Comparison of ENCODE assay signal across 27 mouse cellular contexts in genomic region chr2:93729585-93729984, GRCm38 (mm10).
DNase-seq lines count a peak whose midpoint lies in the region; ATAC-seq lines count a peak whose summit lies in the region.
"Had no signal": no experiment of that assay in that cellular context is flagged by ENCODE, and none has a peak within 500 bp of the region (broad histone marks: within the 10 kb centered on the region; RNA-seq: fewer than 3 reads in every experiment).

No protein-coding gene starts in this region.

- H3K27ac ChIP-seq in hindbrain, embryonic 15.5 days (replicated peaks): no peak overlapping the region
- H3K27ac ChIP-seq in hindbrain, embryonic 13.5 days: no peak overlapping the region
- peak overlapping the region; percentile 27; the same call in 1 of the 2 replicates for H3K27ac ChIP-seq in limb, embryonic 10.5 days
- H3K27ac ChIP-seq: embryonic facial prominence, embryonic 15.5 days; forebrain, embryonic 12.5 days; heart, embryonic 15.5 days; macrophage had no signal

- peaks cover 8% of the 10 kb centered on the region for H3K36me3 ChIP-seq in hindbrain, embryonic 15.5 days
- peaks cover 42% of the 10 kb centered on the region for H3K36me3 ChIP-seq in hindbrain, embryonic 13.5 days
- peaks cover 12% of the 10 kb centered on the region for H3K36me3 ChIP-seq in limb, embryonic 10.5 days

- 50% methylated on average over 11 of the region's 11 CpGs for WGBS in hindbrain, embryonic 15.5 days
- WGBS in hindbrain, embryonic 13.5 days: 45% methylated on average over 11 of the region's 11 CpGs
- 35% methylated on average over 11 of the region's 11 CpGs for WGBS in limb, embryonic 10.5 days

- H3K9me3 ChIP-seq in hindbrain, embryonic 15.5 days: no peaks in the 10 kb centered on the region
- H3K9me3 ChIP-seq in hindbrain, embryonic 13.5 days: peaks cover 6% of the 10 kb centered on the region; the same call in 1 of the 2 replicates
- H3K9me3 ChIP-seq in limb, embryonic 10.5 days (replicated peaks): no peaks in the 10 kb centered on the region
- H3K9me3 ChIP-seq: embryonic facial prominence, embryonic 15.5 days; forebrain, embryonic 12.5 days; heart, embryonic 15.5 days had no signal

- H3K4me3 ChIP-seq in hindbrain, embryonic 15.5 days: no peak overlapping the region
- no peak overlapping the region for H3K4me3 ChIP-seq in hindbrain, embryonic 13.5 days
- no peak overlapping the region for H3K4me3 ChIP-seq in limb, embryonic 10.5 days
- H3K4me3 ChIP-seq: embryonic facial prominence, embryonic 15.5 days; forebrain, embryonic 12.5 days; heart, embryonic 15.5 days; myocyte had no signal

- H3K4me2 ChIP-seq in hindbrain, embryonic 15.5 days: no peak overlapping the region
- H3K4me2 ChIP-seq in hindbrain, embryonic 13.5 days: no peak overlapping the region
- H3K4me2 ChIP-seq: embryonic facial prominence, embryonic 15.5 days; forebrain, embryonic 12.5 days; heart, embryonic 15.5 days; midbrain, embryonic 11.5 days had no signal

- H3K4me1 ChIP-seq in hindbrain, embryonic 15.5 days (replicated peaks): no peaks in the 10 kb centered on the region
- peaks cover 4% of the 10 kb centered on the region; the same call in 1 of the 2 replicates for H3K4me1 ChIP-seq in hindbrain, embryonic 13.5 days (replicated peaks)
- peaks cover 44% of the 10 kb centered on the region for H3K4me1 ChIP-seq in limb, embryonic 10.5 days
- H3K4me1 ChIP-seq: forebrain, embryonic 12.5 days had no signal

- H3K9ac ChIP-seq in hindbrain, embryonic 15.5 days: no peak overlapping the region
- H3K9ac ChIP-seq in hindbrain, embryonic 13.5 days: no peak overlapping the region
- H3K9ac ChIP-seq: embryonic facial prominence, embryonic 15.5 days; forebrain, embryonic 12.5 days; heart, embryonic 15.5 days had no signal

- H3K27me3 ChIP-seq in hindbrain, embryonic 15.5 days: no peaks in the 10 kb centered on the region
- H3K27me3 ChIP-seq in hindbrain, embryonic 13.5 days: no peaks in the 10 kb centered on the region
- H3K27me3 ChIP-seq in limb, embryonic 10.5 days (ENCODE audit: low read depth, poor library complexity, severe bottlenecking): peaks cover 17% of the 10 kb centered on the region
- H3K27me3 ChIP-seq: CH12.LX; embryonic facial prominence, embryonic 15.5 days; forebrain, embryonic 12.5 days; heart, embryonic 15.5 days had no signal

- ATAC-seq in hindbrain, embryonic 15.5 days (ENCODE audit: low FRiP score, low read depth): peak; percentile 42; the same call in 1 of the 2 replicates
- ATAC-seq in hindbrain, embryonic 13.5 days (ENCODE audit: low FRiP score): no peak
- ATAC-seq in CD4-positive, CD25-positive, alpha-beta regulatory T cell, adult 4 months: no peak
- ATAC-seq in megakaryocyte, adult 5-6 weeks (ENCODE audit: poor library complexity, severe bottlenecking): no peak
- ATAC-seq: activated CD4-positive, CD25-positive, alpha-beta regulatory T cell, adult 4 months; midbrain, embryonic 16.5 days had no signal

- DNase-seq in lung, postnatal 10 days: peak; percentile 37
- no peak for DNase-seq in lung, adult 18-20 months
- DNase-seq in embryo, embryonic 11 days: peak; percentile 43
- DNase-seq in limb, embryonic 10.5 days (ENCODE audit: low spot score): no peak
- DNase-seq: adrenal gland, adult 2 months; B cell, adult 2 months; cerebellum, adult 2 months; cerebellum, postnatal 25 days; gastrocnemius, postnatal 10 days; kidney, adult 11 months; kidney, postnatal 14 days; layer of hippocampus, adult 9-11 months; right cerebral cortex, postnatal 25 days; thymus, postnatal 14 days had no signal

Comparison
In these comparisons a context has a peak if more than half of its experiments do, and no peak if none do; other contexts are left out.
1. DNase-seq: peak in lung, postnatal 10 days (single experiment) and embryo, embryonic 11 days (single experiment); none in lung, adult 18-20 months (0 of 2) and limb, embryonic 10.5 days (single experiment).